Comparison of ENCODE assay signal across 9 mouse cellular contexts in genomic region chr6:117169910-117170747, GRCm38 (mm10). TPM values are rescaled to one million over a fixed set of nuclear protein-coding genes. Genes with fewer than 3 reads are reported as not detected.
DNase-seq lines count a peak whose midpoint lies in the region; ATAC-seq and TF ChIP-seq lines count a peak whose summit lies in the region.
"Had no signal": no experiment of that assay in that cellular context is flagged by ENCODE, and none has a peak within 500 bp of the region (broad histone marks: within the 10 kb centered on the region; RNA-seq: fewer than 3 reads in every experiment).

No protein-coding gene starts in this region.

- H3K4me1 ChIP-seq in lung, postnatal 0 days (ENCODE audit: insufficient read depth, low read depth, low read length): peaks cover 5% of the 10 kb centered on the region; the same call in 1 of the 2 replicates
- H3K4me1 ChIP-seq in heart, embryonic 16.5 days (ENCODE audit: control insufficient read depth, insufficient read depth, low read length): peaks cover 8% of the 10 kb centered on the region; the same call in 1 of the 2 replicates
- peaks cover 5% of the 10 kb centered on the region; the same call in 1 of the 2 replicates for H3K4me1 ChIP-seq in liver, embryonic 11.5 days (replicated peaks; ENCODE audit: control insufficient read depth, insufficient read depth, low read length)
- H3K4me1 ChIP-seq in stomach, embryonic 16.5 days (ENCODE audit: control insufficient read depth, insufficient read depth, low read length): peaks cover 6% of the 10 kb centered on the region

- TF ChIP-seq EP300 in lung, postnatal 0 days (IDR thresholded peaks at IDR 0.05): no peak

- intact Hi-C loops in left cerebral cortex, postnatal 25 days (cut with DNase I): loop anchor here (2.0 to 5.0 kb wide), 4 partner anchors 403 to 655 kb away; partner anchors contain the start of gene Depp1

- H3K27me3 ChIP-seq in lung, postnatal 0 days (replicated peaks; ENCODE audit: insufficient read depth, low read length): peaks cover 16% of the 10 kb centered on the region; the same call in 1 of the 2 replicates
- H3K27me3 ChIP-seq in heart, embryonic 16.5 days (ENCODE audit: control insufficient read depth, insufficient read depth, low read length): peaks cover 27% of the 10 kb centered on the region
- H3K27me3 ChIP-seq in liver, embryonic 11.5 days (replicated peaks; ENCODE audit: control insufficient read depth, insufficient read depth, low read length): peaks cover 53% of the 10 kb centered on the region
- H3K27me3 ChIP-seq in stomach, embryonic 16.5 days (ENCODE audit: control insufficient read depth, insufficient read depth, low read length): peaks cover 17% of the 10 kb centered on the region

- H3K9ac ChIP-seq in lung, postnatal 0 days (replicated peaks; ENCODE audit: low read depth): 0 out of 2 replicates have a peak overlapping the region, but pooled peaks have one; percentile 26
- peak overlapping the region; percentile 87 for H3K9ac ChIP-seq in heart, embryonic 16.5 days (ENCODE audit: low read length)
- H3K9ac ChIP-seq in liver, embryonic 11.5 days (ENCODE audit: low read depth, low read length): peak overlapping the region; percentile 71
- peak overlapping the region; percentile 80 for H3K9ac ChIP-seq in stomach, embryonic 16.5 days (ENCODE audit: low read length)

- peak overlapping the region; percentile 59 for H3K4me3 ChIP-seq in lung, postnatal 0 days (ENCODE audit: low read depth, low read length)
- H3K4me3 ChIP-seq in heart, embryonic 16.5 days (ENCODE audit: low read length): peak overlapping the region; percentile 88
- H3K4me3 ChIP-seq in liver, embryonic 11.5 days (ENCODE audit: low read depth, low read length): peak overlapping the region; percentile 62
- peak overlapping the region; percentile 80 for H3K4me3 ChIP-seq in stomach, embryonic 16.5 days (replicated peaks; ENCODE audit: low read length)

- DNase-seq in lung, postnatal 0 days (ENCODE audit: low spot score): no peak
- DNase-seq in lung, adult 18-20 months: no peak
- no peak for DNase-seq in liver, embryonic 11.5 days (ENCODE audit: low spot score)
- no peak for DNase-seq in testis, postnatal 14 days (ENCODE audit: low spot score)
- DNase-seq in urinary bladder, postnatal 10 days (ENCODE audit: low spot score): no peak
- DNase-seq in left cerebral cortex, postnatal 25 days (ENCODE audit: low spot score in 2 of 2): no peak
- DNase-seq: thymus, adult 18-20 months had no signal

- WGBS in lung, postnatal 0 days: 31% methylated on average over 10 of the region's 10 CpGs
- 31% methylated on average over 10 of the region's 10 CpGs for WGBS in heart, embryonic 16.5 days
- WGBS in liver, embryonic 11.5 days: 24% methylated on average over 10 of the region's 10 CpGs
- WGBS in stomach, embryonic 16.5 days: 36% methylated on average over 10 of the region's 10 CpGs

- no peaks in the 10 kb centered on the region for H3K9me3 ChIP-seq in lung, postnatal 0 days (ENCODE audit: low read length)
- no peaks in the 10 kb centered on the region for H3K9me3 ChIP-seq in heart, embryonic 16.5 days (replicated peaks; ENCODE audit: control insufficient read depth, low read length)
- no peaks in the 10 kb centered on the region for H3K9me3 ChIP-seq in liver, embryonic 11.5 days (ENCODE audit: control insufficient read depth, low read length)
- no peaks in the 10 kb centered on the region for H3K9me3 ChIP-seq in stomach, embryonic 16.5 days (replicated peaks; ENCODE audit: control insufficient read depth, low read length)

- peak overlapping the region; percentile 92 for H3K4me2 ChIP-seq in lung, postnatal 0 days (replicated peaks; ENCODE audit: low read depth, low read length)
- peak overlapping the region; percentile 93 for H3K4me2 ChIP-seq in heart, embryonic 16.5 days (ENCODE audit: low read depth, low read length)
- H3K4me2 ChIP-seq in liver, embryonic 11.5 days: peak overlapping the region; percentile 56
- peak overlapping the region; percentile 93 for H3K4me2 ChIP-seq in stomach, embryonic 16.5 days (ENCODE audit: low read depth, low read length)

- no peak for TF ChIP-seq CTCF in lung, postnatal 0 days (IDR thresholded peaks at IDR 0.05)

- H3K27ac ChIP-seq in lung, postnatal 0 days (ENCODE audit: low read length): no peak overlapping the region
- peak overlapping the region; percentile 32; the same call in 1 of the 2 replicates for H3K27ac ChIP-seq in heart, embryonic 16.5 days (ENCODE audit: low read length)
- no peak overlapping the region for H3K27ac ChIP-seq in liver, embryonic 11.5 days (ENCODE audit: low read depth, low read length)
- H3K27ac ChIP-seq in stomach, embryonic 16.5 days (ENCODE audit: low read length): no peak overlapping the region

- H3K36me3 ChIP-seq in lung, postnatal 0 days (ENCODE audit: insufficient read depth, low read length): no peaks in the 10 kb centered on the region
- H3K36me3 ChIP-seq in heart, embryonic 16.5 days (ENCODE audit: control insufficient read depth, insufficient read depth): no peaks in the 10 kb centered on the region
- no peaks in the 10 kb centered on the region; the same call in 1 of the 2 replicates for H3K36me3 ChIP-seq in liver, embryonic 11.5 days (ENCODE audit: control insufficient read depth, insufficient read depth, low read length)
- no peaks in the 10 kb centered on the region for H3K36me3 ChIP-seq in stomach, embryonic 16.5 days (ENCODE audit: control insufficient read depth, insufficient read depth, low read length)

- ATAC-seq in lung, postnatal 0 days: no peak
- ATAC-seq in heart, embryonic 16.5 days (replicated peaks; ENCODE audit: extremely low read depth, insufficient read depth, low FRiP score): no peak
- ATAC-seq in liver, embryonic 11.5 days (replicated peaks; ENCODE audit: low FRiP score): no peak
- ATAC-seq in stomach, embryonic 16.5 days (ENCODE audit: insufficient read depth, low FRiP score): no peak

RNA-seq across cellular contexts. Expression of gene Cxcl12, which starts 1.8 kb away (rescaled TPM):
- 87.4 and 94.0 TPM in 2 replicates for polyA plus RNA-seq in lung, postnatal 0 days (2015; fragmentation: Nextera tagmentation; extraction: Ambion mirVana)
- polyA plus RNA-seq in heart, embryonic 16.5 days (2015; fragmentation: Nextera tagmentation; extraction: Ambion mirVana): 119 and 138 TPM in 2 replicates
- polyA plus RNA-seq in liver, embryonic 11.5 days (2014; fragmentation: Nextera tagmentation; extraction: Ambion mirVana): 66.6 and 69.8 TPM in 2 replicates
- polyA plus RNA-seq in stomach, embryonic 16.5 days (2015; fragmentation: Nextera tagmentation; extraction: Ambion mirVana): 168 and 180 TPM in 2 replicates
- 10 to 100 TPM; 49.7 to 53.8 TPM for total RNA-seq in left cerebral cortex, postnatal 25 days (2021)

Comparison
In these comparisons a context has a peak if more than half of its experiments do, and no peak if none do; other contexts are left out.
1. H3K9ac ChIP-seq: peak in every context shown above with its lines; median percentile 87 in heart, embryonic 16.5 days; 80 in stomach, embryonic 16.5 days; 71 in liver, embryonic 11.5 days; 26 in lung, postnatal 0 days.